Mouse (Mus musculus) splenic B cell, adult 2 months (primary cell): Measurements from ENCODE around the gene Mei1.

ENCODE experiments used
- DNase-seq: peaks from one replicate; pipeline ENCODE4 v3.0.0-alpha.2; 2011; ENCODE audit warnings: low read depth, low spot score
- H3K27me3 ChIP-seq: 2 replicates; pipeline ENCODE4 v1.6.1; 2012; ENCODE audit warnings: mild to moderate bottlenecking, low read length, moderate library complexity, mixed read lengths; ENCODE audit not compliant: control insufficient read depth, poor library complexity, insufficient read depth, severe bottlenecking
- H3K36me3 ChIP-seq: 2 replicates; pipeline ENCODE4 v1.6.1; 2012; ENCODE audit warnings: mild to moderate bottlenecking, low read length, moderate library complexity, mixed read lengths; ENCODE audit not compliant: control insufficient read depth, poor library complexity, insufficient read depth, severe bottlenecking

The Mei1 gene

DNA sequence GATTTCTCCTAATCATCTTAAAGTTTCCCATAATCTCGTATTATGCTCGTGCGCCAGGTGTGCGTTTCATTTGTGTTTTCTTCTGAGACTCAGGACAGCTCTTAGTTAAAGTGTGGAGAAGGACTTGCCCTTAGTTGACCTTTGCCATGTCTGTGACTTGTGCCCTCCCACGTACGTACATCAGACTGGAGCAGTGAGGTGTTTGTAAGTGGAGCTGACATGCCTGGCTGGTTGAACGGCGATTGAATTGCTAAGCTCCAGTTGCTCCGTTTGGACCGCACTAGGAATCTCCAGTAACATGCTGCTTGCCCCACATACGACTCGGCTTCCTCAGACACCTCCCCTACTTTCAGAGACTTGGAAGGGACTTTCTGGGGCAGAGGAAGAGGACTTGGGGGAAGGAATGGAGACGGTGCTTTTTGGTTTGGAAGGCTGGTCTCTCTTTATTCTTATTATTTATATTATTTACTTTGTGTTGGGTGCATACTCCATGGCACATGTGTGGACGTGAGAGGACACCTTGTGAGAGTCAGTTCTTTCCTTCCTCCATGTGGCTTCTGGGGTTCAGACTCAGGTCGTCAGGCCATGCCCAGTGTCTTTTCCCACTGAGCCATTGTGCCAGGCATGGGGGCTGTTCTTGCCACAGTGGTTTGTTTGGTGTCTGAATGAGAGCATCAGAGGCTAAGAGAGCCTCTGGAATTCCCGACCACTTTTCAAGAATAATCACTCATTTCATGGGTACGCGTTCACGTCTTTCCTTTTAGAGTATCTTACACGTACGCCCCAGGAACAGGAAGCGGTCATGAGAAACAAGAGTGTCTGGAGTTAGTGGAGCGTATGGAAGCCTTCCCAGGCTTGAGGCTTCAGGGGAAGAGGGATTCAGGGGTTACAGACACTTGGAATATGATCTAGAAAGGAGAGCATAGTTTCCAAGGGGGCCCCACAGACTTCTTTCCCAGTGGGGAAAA lies 97.7 kb downstream of the Mei1 start:
- H3K36me3 ChIP-seq: peaks cover 14% of the 10 kb centered on the region
- peak; percentile 42 for DNase-seq
- H3K27me3 ChIP-seq: no peaks in the 10 kb centered on the region

DNA sequence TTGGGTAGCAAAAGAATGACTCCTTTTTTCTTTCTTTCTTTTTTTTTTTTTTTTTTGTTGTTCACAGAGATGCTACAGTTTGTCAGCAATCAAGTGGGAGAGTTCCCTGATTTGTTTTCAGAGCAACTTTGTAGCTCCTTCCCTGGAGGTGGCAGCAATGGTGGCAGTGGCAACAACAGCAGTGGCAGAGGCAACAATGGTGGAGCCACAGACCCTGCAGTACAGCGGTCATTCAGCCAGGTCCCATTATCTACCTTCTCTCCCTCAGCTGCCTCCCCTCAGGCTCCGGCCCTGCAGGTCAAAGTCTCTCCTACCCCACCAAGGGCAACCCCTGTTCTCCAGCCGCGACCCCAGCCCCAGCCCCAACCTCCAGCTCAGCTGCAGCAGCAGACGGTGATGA lies 99.9 kb downstream of the Mei1 start:
- no peak for DNase-seq
- Histone ChIP-seq H3K27me3 (no peaks in the 10 kb centered on the region), H3K36me3 (peaks cover 23% of the 10 kb centered on the region)

DNA sequence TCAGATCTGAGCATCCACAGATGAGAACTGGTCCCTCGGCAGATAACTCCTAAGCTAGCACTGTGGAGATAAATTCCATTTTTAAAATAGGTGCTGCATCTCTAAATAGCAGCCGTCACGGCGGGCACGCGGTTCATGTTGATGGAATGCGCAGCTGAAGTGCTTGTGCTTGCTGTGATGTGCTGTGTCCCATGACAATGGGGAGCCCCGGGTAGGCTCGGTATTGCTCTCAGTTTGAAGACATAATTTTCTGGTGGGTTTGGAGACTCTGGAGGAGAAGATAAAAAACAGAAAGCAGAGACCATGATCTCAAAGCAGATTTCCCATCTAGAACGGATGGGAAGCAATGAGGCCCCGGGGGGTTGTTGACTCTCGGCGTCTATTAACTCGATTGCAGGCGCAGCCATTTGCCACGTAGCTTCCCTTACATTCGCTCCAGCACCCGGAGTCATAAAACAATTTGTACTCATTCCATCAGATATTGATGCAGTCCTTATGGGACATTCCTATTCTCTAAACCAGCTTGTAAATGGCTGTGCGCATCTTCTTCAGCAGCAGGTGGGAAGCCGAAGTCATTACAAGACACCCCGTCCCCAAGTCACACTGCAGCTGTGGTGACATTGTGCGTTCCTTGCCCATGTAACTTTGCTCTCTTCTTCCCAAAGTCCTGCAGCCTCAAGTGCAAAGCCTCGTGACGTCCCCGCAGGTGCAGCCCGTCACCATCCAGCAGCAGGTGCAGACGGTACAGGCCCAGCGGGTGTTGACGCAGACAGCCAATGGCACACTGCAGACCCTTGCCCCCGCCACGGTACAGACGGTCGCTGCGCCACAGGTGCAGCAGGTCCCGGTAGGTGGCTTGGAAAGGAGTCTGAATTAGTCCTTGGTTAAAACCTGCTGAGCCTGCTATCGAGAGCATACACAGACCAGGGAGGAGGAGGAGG lies 100.9 kb downstream of the Mei1 start:
- no peak for DNase-seq
- H3K27me3 ChIP-seq: no peaks in the 10 kb centered on the region
- H3K36me3 ChIP-seq: peaks cover 28% of the 10 kb centered on the region

DNA sequence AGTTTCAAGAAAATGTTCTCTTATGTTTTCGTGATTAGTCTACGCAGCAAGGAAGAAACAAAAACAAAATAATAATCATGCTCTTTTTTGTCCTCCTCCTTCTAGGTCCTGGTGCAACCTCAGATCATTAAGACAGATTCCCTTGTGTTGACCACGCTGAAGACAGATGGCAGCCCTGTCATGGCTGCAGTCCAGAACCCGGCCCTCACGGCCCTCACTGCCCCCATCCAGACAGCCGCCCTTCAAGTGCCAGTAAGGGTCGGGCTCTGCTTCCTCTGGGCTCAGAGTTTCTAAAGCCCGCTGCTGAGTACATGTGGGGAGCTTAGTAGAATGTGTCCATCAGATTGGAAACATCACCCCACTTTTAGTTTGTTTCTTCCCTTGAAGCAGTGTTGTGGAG lies 102.9 kb downstream of the Mei1 start:
- no peaks in the 10 kb centered on the region for H3K27me3 ChIP-seq
- DNase-seq: no peak
- peaks cover 36% of the 10 kb centered on the region for H3K36me3 ChIP-seq

DNA sequence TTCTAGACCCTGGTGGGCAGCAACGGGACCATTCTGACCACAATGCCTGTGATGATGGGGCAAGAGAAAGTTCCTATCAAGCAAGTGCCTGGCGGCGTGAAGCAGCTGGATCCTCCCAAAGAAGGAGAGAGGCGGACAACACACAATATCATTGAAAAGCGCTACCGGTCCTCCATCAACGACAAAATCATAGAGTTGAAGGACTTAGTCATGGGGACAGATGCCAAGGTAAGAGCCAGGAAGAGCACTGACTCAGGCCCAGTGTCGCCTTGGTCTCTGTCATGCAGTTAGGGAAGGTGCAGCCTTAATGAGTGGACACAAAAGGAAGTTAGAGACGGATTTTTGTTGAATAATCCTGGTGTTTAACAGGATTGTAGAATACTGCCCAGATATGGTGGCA lies 105.3 kb downstream of the Mei1 start:
- no peaks in the 10 kb centered on the region for H3K27me3 ChIP-seq
- H3K36me3 ChIP-seq: peaks cover 49% of the 10 kb centered on the region
- no peak for DNase-seq
